Mouse (Mus musculus) myocyte (in vitro differentiated cells): ENCODE results near the gene Mprip. TPM values are rescaled to one million over a fixed set of nuclear protein-coding genes. Genes with fewer than 3 reads are reported as not detected.

Source experiments
- H3K27me3 ChIP-seq: one replicate; pipeline ENCODE4 v1.6.1; 2011; ENCODE audit not compliant: control insufficient read depth, insufficient read depth, insufficient read length
- H3K36me3 ChIP-seq: one replicate; pipeline ENCODE4 v1.6.1; 2011; ENCODE audit not compliant: control insufficient read depth, insufficient read depth
- H3K4me2 ChIP-seq: one replicate; pipeline ENCODE4 v1.6.1; 2011; ENCODE audit warnings: low read depth, control low read depth
- H3K4me3 ChIP-seq: one replicate; pipeline ENCODE4 v1.5.1; 2011; ENCODE audit warnings: mild to moderate bottlenecking, control low read depth, moderate library complexity
- H3K79me2 ChIP-seq: one replicate; pipeline ENCODE4 v1.6.1; 2011; ENCODE audit not compliant: control insufficient read depth, insufficient read depth
- H3ac ChIP-seq: one replicate; pipeline ENCODE4 v1.6.1; 2011; ENCODE audit not compliant: control insufficient read depth, insufficient read length
- CEBPB ChIP-seq: IDR thresholded peaks from 2 replicates; pipeline ENCODE4 v1.6.1; 2011; ENCODE audit warnings: mild to moderate bottlenecking, moderate library complexity; ENCODE audit not compliant: poor library complexity, insufficient read depth, severe bottlenecking
- E2F4 ChIP-seq: IDR thresholded peaks from one replicate; pipeline ENCODE4 v1.6.1; 2011; ENCODE audit warnings: mild to moderate bottlenecking, control low read depth, moderate library complexity; ENCODE audit not compliant: insufficient read depth
- MAX ChIP-seq: IDR thresholded peaks from one replicate; pipeline ENCODE4 v1.6.1; 2011; ENCODE audit warnings: low read depth, mild to moderate bottlenecking, control low read depth
- MYOD1 ChIP-seq, 3 experiments: IDR thresholded peaks; one replicate each; pipeline ENCODE4 v1.6.1; 2011; ENCODE audit warnings: control low read depth in 2 of 3, low read depth in 2 of 3, mild to moderate bottlenecking in 2 of 3, moderate library complexity in 1 of 3; ENCODE audit not compliant: insufficient read length in 2 of 3, control insufficient read depth in 1 of 3
- MYOG ChIP-seq, 3 experiments: IDR thresholded peaks; one replicate each; pipeline ENCODE4 v1.6.1; 2011; ENCODE audit warnings: control low read depth in 2 of 3, low read depth in 2 of 3, mild to moderate bottlenecking in 2 of 3; ENCODE audit not compliant: insufficient read length in 2 of 3, control insufficient read depth in 1 of 3, insufficient read depth in 1 of 3
- POLR2A ChIP-seq: IDR thresholded peaks from one replicate; pipeline ENCODE4 v1.6.1; 2011; ENCODE audit warnings: low read depth, mild to moderate bottlenecking, control low read depth, moderate library complexity; ENCODE audit not compliant: insufficient read length
- POLR2AphosphoS2 ChIP-seq: IDR thresholded peaks from one replicate; pipeline ENCODE4 v1.6.1; 2011; ENCODE audit warnings: low read depth, control low read depth; ENCODE audit not compliant: insufficient read length
- REST ChIP-seq: IDR thresholded peaks from one replicate; pipeline ENCODE4 v1.6.1; 2011; ENCODE audit warnings: mild to moderate bottlenecking, control low read depth, moderate library complexity; ENCODE audit not compliant: insufficient read depth, insufficient read length
- SRF ChIP-seq: IDR thresholded peaks from one replicate; pipeline ENCODE4 v1.6.1; 2011; ENCODE audit warnings: low read depth; ENCODE audit not compliant: control insufficient read depth, insufficient read length
- TCF12 ChIP-seq: IDR thresholded peaks from one replicate; pipeline ENCODE4 v1.6.1; 2011; ENCODE audit warnings: mild to moderate bottlenecking, control low read depth; ENCODE audit not compliant: poor library complexity, insufficient read depth, severe bottlenecking
- TCF3 ChIP-seq: IDR thresholded peaks from one replicate; pipeline ENCODE4 v1.6.1; 2011; ENCODE audit warnings: low read depth, control low read depth; ENCODE audit not compliant: insufficient read length
- USF1 ChIP-seq: IDR thresholded peaks from one replicate; pipeline ENCODE4 v1.6.1; 2011; ENCODE audit warnings: low read depth, mild to moderate bottlenecking, control low read depth, moderate library complexity
- polyA plus RNA-seq: library from polyadenylated mRNA; unstranded; fragments of >200 nt; fragmentation: generic; extraction: Trizol; gene quantifications from one replicate; pipeline ENCODE4 v1.2.1, GENCODE M21; 2012; ENCODE audit warnings: missing spikeins

Mprip gene
- polyA plus RNA-seq, 1 experiment, result 191 TPM

- no peak for TF ChIP-seq MYOD1 (IDR thresholded peaks at IDR 0.05; ENCODE audit: control insufficient read depth in 1 of 3, insufficient read length in 2 of 3, low read depth in 2 of 3)
- no peak for TF ChIP-seq USF1
- TF ChIP-seq E2F4, result no peak
- TF ChIP-seq TCF12, result no peak
- no peak for TF ChIP-seq MAX
- no peak for TF ChIP-seq POLR2A
- no peak for TF ChIP-seq TCF3
- Histone ChIP-seq H3K79me2 (no peaks in the 10 kb centered on the region), H3K4me2 (no peak overlapping the region)
Measured at GRCm38 (mm10) chr11:59743307-59743706, 82.2 kb downstream of the Mprip start.

GRCm38 (mm10) chr11:59743712-59744111, 82.6 kb downstream of the Mprip start:
- TF ChIP-seq USF1 (no peak), TCF3 (no peak), MYOD1 (IDR thresholded peaks at IDR 0.05; ENCODE audit: control insufficient read depth in 1 of 3, insufficient read length in 2 of 3, low read depth in 2 of 3) (no peak), SRF (no peak), TCF12 (no peak), MAX (no peak), E2F4 (no peak), POLR2A (no peak), POLR2AphosphoS2 (no peak), REST (no peak), MYOG (IDR thresholded peaks at IDR 0.05; ENCODE audit: control insufficient read depth in 1 of 3, insufficient read depth in 1 of 3, insufficient read length in 2 of 3, low read depth in 2 of 3) (no peak), CEBPB (no peak)

More at GRCm38 (mm10) chr11:59743307-59743706, 82.2 kb downstream of the Mprip start:
- Histone ChIP-seq H3K36me3 (peaks cover 39% of the 10 kb centered on the region), H3K4me3 (no peak overlapping the region), H3K27me3 (no peaks in the 10 kb centered on the region), H3ac (no peak overlapping the region)

GRCm38 (mm10) chr11:59744374-59744773, 83.3 kb downstream of the Mprip start:
- Histone ChIP-seq H3K4me3 (no peak overlapping the region), H3K36me3 (peaks cover 46% of the 10 kb centered on the region), H3K79me2 (no peaks in the 10 kb centered on the region), H3K27me3 (no peaks in the 10 kb centered on the region), H3ac (no peak overlapping the region), H3K4me2 (no peak overlapping the region)
- peak; percentile 56 for TF ChIP-seq POLR2AphosphoS2
- TF ChIP-seq SRF, result no peak
- TF ChIP-seq TCF12, result no peak
- no peak for TF ChIP-seq REST
- TF ChIP-seq TCF3, result no peak
- no peak for TF ChIP-seq POLR2A

More at GRCm38 (mm10) chr11:59743712-59744111, 82.6 kb downstream of the Mprip start:
- no peak overlapping the region for H3K4me3 ChIP-seq
- H3K36me3 ChIP-seq, result peaks cover 43% of the 10 kb centered on the region
- no peak overlapping the region for H3ac ChIP-seq
- no peaks in the 10 kb centered on the region for H3K27me3 ChIP-seq
- no peaks in the 10 kb centered on the region for H3K79me2 ChIP-seq
- H3K4me2 ChIP-seq, result no peak overlapping the region

GRCm38 (mm10) chr11:59745851-59746250, 84.7 kb downstream of the Mprip start:
- Histone ChIP-seq H3K4me2 (no peak overlapping the region), H3K79me2 (no peaks in the 10 kb centered on the region), H3K36me3 (peaks cover 52% of the 10 kb centered on the region), H3K27me3 (no peaks in the 10 kb centered on the region), H3ac (no peak overlapping the region), H3K4me3 (no peak overlapping the region)
- no peak for TF ChIP-seq SRF
- no peak for TF ChIP-seq E2F4
- no peak for TF ChIP-seq USF1
- TF ChIP-seq MYOD1 (IDR thresholded peaks at IDR 0.05; ENCODE audit: control insufficient read depth in 1 of 3, insufficient read length in 2 of 3, low read depth in 2 of 3), result no peak
- TF ChIP-seq MYOG (IDR thresholded peaks at IDR 0.05; ENCODE audit: control insufficient read depth in 1 of 3, insufficient read depth in 1 of 3, insufficient read length in 2 of 3, low read depth in 2 of 3), result no peak
- TF ChIP-seq POLR2A, result no peak
- TF ChIP-seq TCF3, result no peak
- TF ChIP-seq TCF12, result no peak
- TF ChIP-seq CEBPB, result no peak
- no peak for TF ChIP-seq POLR2AphosphoS2
- TF ChIP-seq REST, result no peak
- TF ChIP-seq MAX, result no peak

- Histone ChIP-seq H3K4me3 (no peak overlapping the region), H3K27me3 (no peaks in the 10 kb centered on the region), H3K4me2 (no peak overlapping the region), H3ac (no peak overlapping the region), H3K36me3 (peaks cover 56% of the 10 kb centered on the region), H3K79me2 (no peaks in the 10 kb centered on the region)
- TF ChIP-seq POLR2AphosphoS2, result no peak
- TF ChIP-seq REST, result no peak
- no peak for TF ChIP-seq POLR2A
- TF ChIP-seq E2F4, result no peak
- TF ChIP-seq MYOD1 (IDR thresholded peaks at IDR 0.05; ENCODE audit: control insufficient read depth in 1 of 3, insufficient read length in 2 of 3, low read depth in 2 of 3), result no peak
- no peak for TF ChIP-seq MYOG (IDR thresholded peaks at IDR 0.05; ENCODE audit: control insufficient read depth in 1 of 3, insufficient read depth in 1 of 3, insufficient read length in 2 of 3, low read depth in 2 of 3)
Measured at GRCm38 (mm10) chr11:59746614-59747013, 85.5 kb downstream of the Mprip start.
